Mouse (Mus musculus) C2C12 (cell line): ENCODE measurements around the gene Rere.

Source experiments
- CTCF ChIP-seq: IDR thresholded peaks from one replicate; pipeline ENCODE4 v1.5.1; 2011; ENCODE audit not compliant: control insufficient read depth, insufficient read depth, insufficient read length
- MAX ChIP-seq: IDR thresholded peaks from one replicate; pipeline ENCODE4 v1.6.1; 2011; ENCODE audit warnings: mild to moderate bottlenecking, control low read depth
- USF1 ChIP-seq: IDR thresholded peaks from one replicate; pipeline ENCODE4 v1.6.1; 2011; ENCODE audit warnings: low read depth, mild to moderate bottlenecking, control low read depth, moderate library complexity

GRCm38 (mm10) chr4:150493258-150493937 is 212.0 kb downstream of the Rere start:
- TF ChIP-seq USF1 = no peak
- TF ChIP-seq CTCF = no peak
- TF ChIP-seq MAX = no peak
